Mouse (Mus musculus): ENCODE measurements around the gene Trf. TPM values are rescaled to one million over a fixed set of nuclear protein-coding genes. Genes with fewer than 3 reads are reported as not detected.

Trf gene
- polyA plus RNA-seq, 1 experiment from 2014 or later = 35.5 TPM

DNA sequence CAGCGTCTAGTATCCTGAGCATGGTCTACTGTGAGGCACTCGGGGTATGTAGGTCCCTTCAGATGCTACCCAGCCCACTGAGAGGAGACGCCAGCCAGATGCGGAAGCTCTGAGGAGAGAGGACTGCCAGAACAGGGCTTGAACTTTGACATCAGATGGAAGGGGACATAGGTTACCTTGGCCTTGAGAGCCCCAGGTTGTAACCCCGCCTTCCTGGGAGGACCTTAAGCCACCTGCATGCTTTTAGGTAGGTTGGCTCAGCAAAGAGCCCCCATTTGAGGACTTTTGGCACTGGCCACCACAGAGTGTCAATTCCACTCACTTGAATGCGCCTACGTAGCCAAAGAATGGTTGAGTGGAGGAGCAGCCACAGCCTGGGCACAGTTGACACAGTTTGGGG lies 5.5 kb downstream of the Trf start:
- H3K27ac ChIP-seq (ENCODE audit: low read depth) = no peak overlapping the region
- H3K4me2 ChIP-seq = no peak overlapping the region
- H3K9me3 ChIP-seq (ENCODE audit: low read depth, low read length) = no peaks in the 10 kb centered on the region
- WGBS = 89% methylated on average over 7 of the region's 7 CpGs
- H3K9ac ChIP-seq = no peak overlapping the region
- no peak for TF ChIP-seq CTCF (IDR thresholded peaks at IDR 0.05; ENCODE audit: low read depth)
- DNase-seq (no peak), ATAC-seq (ENCODE audit: insufficient read depth) (no peak)
- no peaks in the 10 kb centered on the region for H3K36me3 ChIP-seq (ENCODE audit: insufficient read depth)
- H3K4me3 ChIP-seq (ENCODE audit: low read depth, low read length) = no peak overlapping the region
- H3K4me1 ChIP-seq (ENCODE audit: insufficient read depth) = no peaks in the 10 kb centered on the region
- no peaks in the 10 kb centered on the region for H3K27me3 ChIP-seq (ENCODE audit: insufficient read depth, low read length)

DNA sequence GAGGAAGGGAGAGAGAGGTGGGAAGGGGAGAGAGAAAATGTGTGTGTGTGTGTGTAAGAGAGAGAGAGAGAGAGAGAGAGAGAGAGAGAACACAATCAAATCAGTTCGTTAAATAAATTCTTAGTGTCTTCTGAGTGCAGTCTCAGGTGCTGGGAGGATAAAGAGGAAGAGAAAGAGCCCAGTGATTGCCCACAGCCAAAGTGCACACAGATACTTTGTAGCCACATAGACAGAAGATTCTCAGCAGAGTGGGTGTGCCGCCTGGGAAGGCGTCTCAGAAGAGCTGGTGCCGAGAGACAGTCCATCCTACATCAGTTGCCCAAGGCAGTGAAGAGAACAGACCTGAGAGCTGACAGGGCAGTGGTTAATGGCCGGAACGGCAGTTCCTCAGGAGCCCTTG lies 16.0 kb downstream of the Trf start:
- Histone ChIP-seq H3K4me1 (ENCODE audit: insufficient read depth) (no peaks in the 10 kb centered on the region), H3K9me3 (ENCODE audit: low read depth, low read length) (no peaks in the 10 kb centered on the region), H3K27ac (ENCODE audit: low read depth) (no peak overlapping the region), H3K4me3 (ENCODE audit: low read depth, low read length) (no peak overlapping the region), H3K36me3 (ENCODE audit: insufficient read depth) (no peaks in the 10 kb centered on the region), H3K27me3 (ENCODE audit: insufficient read depth, low read length) (no peaks in the 10 kb centered on the region), H3K9ac (no peak overlapping the region), H3K4me2 (no peak overlapping the region)
- ATAC-seq (ENCODE audit: insufficient read depth) = no peak
- 69% methylated on average over 6 of the region's 6 CpGs for WGBS
- no peak for TF ChIP-seq CTCF (IDR thresholded peaks at IDR 0.05; ENCODE audit: low read depth)
- no peak for DNase-seq

DNA sequence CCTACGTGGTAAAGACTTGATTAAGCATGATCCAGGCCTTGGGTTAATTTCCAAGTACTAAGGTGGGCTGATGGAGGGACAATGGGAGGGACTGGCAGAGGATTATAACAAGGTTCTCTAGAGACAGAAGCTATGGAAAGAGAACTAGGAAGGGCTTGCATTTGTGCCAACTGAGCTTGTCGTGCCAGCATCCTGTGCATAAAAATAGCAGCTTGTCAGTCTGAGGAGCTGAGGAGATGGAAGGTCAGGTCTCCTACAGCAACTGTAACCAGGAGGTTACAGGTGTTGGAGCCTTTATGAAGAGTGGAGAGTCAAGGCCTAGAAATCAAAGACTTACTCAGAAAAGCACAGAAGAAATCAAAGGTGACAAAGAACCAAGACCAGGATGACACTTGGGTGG lies 16.6 kb downstream of the Trf start:
- H3K27ac ChIP-seq (ENCODE audit: low read depth) = no peak overlapping the region
- no peaks in the 10 kb centered on the region for H3K9me3 ChIP-seq (ENCODE audit: low read depth, low read length)
- no peak for DNase-seq
- H3K4me3 ChIP-seq (ENCODE audit: low read depth, low read length) = no peak overlapping the region
- 72% methylated on average over 2 of the region's 2 CpGs for WGBS
- H3K36me3 ChIP-seq (ENCODE audit: insufficient read depth) = no peaks in the 10 kb centered on the region
- H3K9ac ChIP-seq = no peak overlapping the region
- no peak overlapping the region for H3K4me2 ChIP-seq
- no peaks in the 10 kb centered on the region for H3K27me3 ChIP-seq (ENCODE audit: insufficient read depth, low read length)
- ATAC-seq (ENCODE audit: insufficient read depth) = no peak
- TF ChIP-seq CTCF (IDR thresholded peaks at IDR 0.05; ENCODE audit: low read depth) = no peak
- H3K4me1 ChIP-seq (ENCODE audit: insufficient read depth) = no peaks in the 10 kb centered on the region

DNA sequence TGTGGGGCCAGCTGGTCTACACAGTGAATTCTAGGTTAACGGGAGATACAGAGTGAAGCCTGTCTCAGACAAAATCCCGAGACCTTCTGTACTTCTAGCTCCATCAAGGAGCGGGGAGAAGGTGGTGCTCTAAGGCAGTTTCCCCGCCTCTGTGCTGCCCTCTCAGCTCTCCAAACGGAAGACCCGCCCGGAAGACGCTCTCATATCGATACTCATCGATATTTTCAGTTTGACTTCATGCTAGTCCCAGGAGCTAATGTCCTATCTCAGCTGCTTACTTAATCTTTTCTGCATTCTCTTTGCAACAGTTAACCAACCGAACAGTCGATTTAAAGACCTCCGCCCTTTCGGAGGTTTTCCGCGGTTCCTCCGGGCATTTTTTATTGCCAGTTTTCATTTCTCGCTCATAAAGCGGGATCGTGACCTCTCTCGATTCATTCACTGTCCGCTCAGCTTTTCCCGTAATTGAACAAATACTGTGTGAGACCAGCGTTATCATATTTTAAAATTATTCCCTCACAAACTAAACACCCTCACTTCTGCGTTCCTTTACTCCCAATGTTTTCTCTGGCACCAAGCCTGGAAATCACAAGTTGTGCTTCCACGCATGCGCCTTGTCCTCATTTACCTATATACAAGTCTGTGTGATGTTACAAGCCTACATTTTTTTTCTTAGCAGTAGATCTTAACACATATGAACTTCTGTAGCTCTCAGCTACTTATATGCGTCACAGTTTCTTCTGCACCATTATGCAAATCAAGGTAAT lies 17.4 kb downstream of the Trf start:
- Histone ChIP-seq H3K27ac (ENCODE audit: low read depth) (no peak overlapping the region), H3K9me3 (ENCODE audit: low read depth, low read length) (no peaks in the 10 kb centered on the region), H3K27me3 (ENCODE audit: insufficient read depth, low read length) (no peaks in the 10 kb centered on the region), H3K4me1 (ENCODE audit: insufficient read depth) (no peaks in the 10 kb centered on the region), H3K4me3 (ENCODE audit: low read depth, low read length) (peak overlapping the region; percentile 19; the same call in 1 of the 2 replicates), H3K9ac (no peak overlapping the region), H3K36me3 (ENCODE audit: insufficient read depth) (no peaks in the 10 kb centered on the region), H3K4me2 (peak overlapping the region; percentile 46)
- peak; percentile 69 for DNase-seq
- no peak for ATAC-seq (ENCODE audit: insufficient read depth)
- 66% methylated on average over 28 of the region's 28 CpGs for WGBS
- no peak for TF ChIP-seq CTCF (IDR thresholded peaks at IDR 0.05; ENCODE audit: low read depth)

DNA sequence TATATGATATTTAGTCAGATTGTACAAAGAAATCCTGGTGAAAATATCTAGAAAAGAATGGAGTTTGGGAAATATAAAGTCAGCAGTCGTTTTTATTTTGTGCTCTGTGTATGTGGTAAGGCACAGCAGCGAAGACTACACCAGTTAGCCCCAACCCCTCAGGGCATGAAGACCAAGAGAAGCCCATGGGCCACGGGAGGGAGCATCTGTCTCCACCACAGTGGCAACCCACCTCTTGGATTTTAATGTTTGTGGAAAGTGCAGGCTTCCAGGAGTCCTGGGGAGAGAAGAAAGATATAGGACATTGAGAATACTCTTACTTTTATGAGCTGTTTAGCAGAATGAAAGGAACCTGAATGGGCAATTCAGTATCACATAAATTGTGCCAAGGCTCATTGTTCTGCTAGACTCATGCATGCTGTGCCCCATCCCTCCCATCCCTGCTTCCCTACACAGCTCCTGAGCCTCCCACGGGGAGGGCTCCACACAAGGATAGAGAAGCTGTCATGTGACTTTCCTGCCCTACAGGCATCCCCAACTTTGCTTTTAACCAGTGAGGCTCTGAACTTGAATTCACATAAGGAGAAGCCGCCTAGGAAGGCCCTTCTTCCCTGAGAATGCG lies 21.3 kb downstream of the Trf start:
- no peaks in the 10 kb centered on the region for H3K27me3 ChIP-seq (ENCODE audit: insufficient read depth, low read length)
- H3K27ac ChIP-seq (ENCODE audit: low read depth) = no peak overlapping the region
- H3K36me3 ChIP-seq (ENCODE audit: insufficient read depth) = no peaks in the 10 kb centered on the region
- no peak overlapping the region for H3K4me2 ChIP-seq
- no peak overlapping the region for H3K9ac ChIP-seq
- no peak overlapping the region for H3K4me3 ChIP-seq (ENCODE audit: low read depth, low read length)
- H3K9me3 ChIP-seq (ENCODE audit: low read depth, low read length) = no peaks in the 10 kb centered on the region
- no peaks in the 10 kb centered on the region for H3K4me1 ChIP-seq (ENCODE audit: insufficient read depth)
- 63% methylated on average over 6 of the region's 6 CpGs for WGBS
- ATAC-seq (ENCODE audit: insufficient read depth) = no peak
- TF ChIP-seq CTCF (IDR thresholded peaks at IDR 0.05; ENCODE audit: low read depth) = no peak
- DNase-seq = no peak

DNA sequence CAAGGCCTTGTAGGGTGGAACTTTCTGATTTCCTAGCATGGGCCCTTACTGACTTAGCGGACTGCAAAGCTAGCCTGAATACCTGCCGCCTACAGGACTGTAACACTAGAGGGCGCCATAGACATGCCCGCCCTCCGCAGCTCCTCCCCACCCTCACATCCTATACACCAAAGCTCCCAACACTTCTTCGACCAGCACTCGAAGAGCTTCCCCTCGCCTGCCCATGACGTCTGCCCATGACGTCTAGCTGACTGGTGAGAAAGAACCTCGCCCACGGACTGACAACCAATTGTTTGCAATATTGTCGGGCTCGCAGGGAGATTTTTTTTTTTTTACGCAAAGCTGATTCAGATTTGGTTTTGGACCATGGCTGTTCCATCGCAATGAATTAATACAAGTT lies 22.4 kb downstream of the Trf start:
- Histone ChIP-seq H3K36me3 (ENCODE audit: insufficient read depth) (no peaks in the 10 kb centered on the region), H3K4me2 (peak overlapping the region; percentile 55), H3K9me3 (ENCODE audit: low read depth, low read length) (no peaks in the 10 kb centered on the region), H3K27ac (ENCODE audit: low read depth) (no peak overlapping the region), H3K4me3 (ENCODE audit: low read depth, low read length) (no peak overlapping the region), H3K9ac (no peak overlapping the region), H3K4me1 (ENCODE audit: insufficient read depth) (no peaks in the 10 kb centered on the region), H3K27me3 (ENCODE audit: insufficient read depth, low read length) (no peaks in the 10 kb centered on the region)
- WGBS = 7% methylated on average over 16 of the region's 16 CpGs
- peak; percentile 91 for ATAC-seq (ENCODE audit: insufficient read depth)
- DNase-seq = peak; percentile 92
- peak; percentile 92 for TF ChIP-seq CTCF (IDR thresholded peaks at IDR 0.05; ENCODE audit: low read depth)

DNA sequence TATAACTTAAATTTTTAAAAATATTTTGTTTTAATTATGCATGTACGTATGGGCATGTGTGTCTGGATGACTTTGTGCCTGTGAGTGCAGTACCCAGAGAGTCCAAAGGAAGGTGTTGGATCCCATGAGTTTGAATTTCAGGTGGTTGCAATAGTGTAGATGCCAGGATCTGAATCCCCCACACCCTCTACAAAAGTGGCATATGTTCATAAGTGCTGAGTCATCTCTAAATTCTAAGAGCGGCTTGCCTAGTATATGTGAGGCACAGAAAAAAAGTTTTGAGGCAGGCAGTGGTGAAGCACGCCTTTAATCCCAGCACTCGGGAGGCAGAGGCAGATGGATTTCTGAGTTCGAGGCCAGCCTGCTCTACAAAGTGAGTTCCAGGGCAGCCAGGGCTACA lies 24.5 kb downstream of the Trf start:
- Histone ChIP-seq H3K4me2 (no peak overlapping the region), H3K4me3 (ENCODE audit: low read depth, low read length) (no peak overlapping the region), H3K9ac (no peak overlapping the region), H3K27ac (ENCODE audit: low read depth) (no peak overlapping the region), H3K27me3 (ENCODE audit: insufficient read depth, low read length) (no peaks in the 10 kb centered on the region), H3K4me1 (ENCODE audit: insufficient read depth) (no peaks in the 10 kb centered on the region), H3K9me3 (ENCODE audit: low read depth, low read length) (no peaks in the 10 kb centered on the region), H3K36me3 (ENCODE audit: insufficient read depth) (no peaks in the 10 kb centered on the region)
- WGBS = 88% methylated on average over 5 of the region's 5 CpGs
- TF ChIP-seq CTCF (IDR thresholded peaks at IDR 0.05; ENCODE audit: low read depth) = no peak
- DNase-seq (no peak), ATAC-seq (ENCODE audit: insufficient read depth) (no peak)

Measured in lung, embryonic 14.5 days (tissue).